Mouse (Mus musculus) forebrain, embryonic 10.5 days (tissue): ENCODE measurements around the gene Polr2f. TPM values are rescaled to one million over a fixed set of nuclear protein-coding genes. Genes with fewer than 3 reads are reported as not detected.

Source experiments
- DNase-seq: peaks from one replicate; pipeline ENCODE4 v3.0.0-alpha.2; 2017; ENCODE audit warnings: low spot score; ENCODE audit errors: extremely low spot score
- H3K27ac ChIP-seq: fragments of 300-500 bp; sonication (generic); 2 replicates; pipeline ENCODE4 v1.5.1; 2016; ENCODE audit warnings: mild to moderate bottlenecking
- H3K27me3 ChIP-seq: fragments of 300-500 bp; sonication (generic); 2 replicates; pipeline ENCODE4 v1.6.1; 2016; ENCODE audit warnings: mild to moderate bottlenecking; ENCODE audit not compliant: poor library complexity, severe bottlenecking
- H3K36me3 ChIP-seq: fragments of 300-500 bp; sonication (generic); replicated peaks from 2 replicates; pipeline ENCODE4 v1.6.1; 2016; ENCODE audit warnings: mild to moderate bottlenecking, moderate library complexity
- H3K4me1 ChIP-seq: fragments of 300-500 bp; sonication (generic); 2 replicates; pipeline ENCODE4 v1.6.1; 2016
- H3K4me3 ChIP-seq: fragments of 300-500 bp; sonication (generic); 2 replicates; pipeline ENCODE4 v1.5.1; 2016; ENCODE audit warnings: mild to moderate bottlenecking, moderate library complexity
- H3K9me3 ChIP-seq: fragments of 300-500 bp; sonication (generic); 2 replicates; pipeline ENCODE4 v1.6.1; 2016; ENCODE audit warnings: mild to moderate bottlenecking, moderate library complexity
- WGBS: fragments of 180-500 bp; shearing (Covaris S2); methylation state at CpG from one replicate; pipeline ENCODE4 v1.1.7; 2016; 5-methylcytosine and 5-hydroxymethylcytosine counted together
- polyA plus RNA-seq: library from polyadenylated mRNA; unstranded; fragments of >200 nt; fragmentation: Nextera tagmentation; extraction: Ambion mirVana; gene quantifications from 2 replicates; pipeline ENCODE4 v1.2.1, GENCODE M21; 2016

The Polr2f gene
- polyA plus RNA-seq, 1 experiment from 2014 or later: 419 TPM

DNA sequence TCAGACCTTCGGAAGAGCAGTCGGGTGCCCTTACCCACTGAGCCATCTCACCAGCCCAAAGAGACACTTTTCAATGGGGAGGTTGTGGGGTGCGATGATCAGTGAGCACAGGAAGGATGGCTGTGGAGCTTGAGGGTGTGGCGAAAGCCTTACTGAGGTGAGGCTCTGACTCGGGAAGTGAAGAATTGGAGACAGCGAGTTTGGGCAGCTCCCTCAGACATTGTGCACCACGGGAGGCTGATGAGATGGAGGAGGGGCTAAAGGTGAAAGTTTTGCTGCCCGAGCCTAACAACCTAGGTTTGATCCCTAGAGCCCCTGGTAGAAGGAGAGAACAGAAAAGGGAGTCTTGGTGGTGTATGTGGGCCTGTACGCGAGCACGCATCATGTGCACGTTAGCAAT is 2.5 kb downstream of the Polr2f start:
- no peak overlapping the region for H3K4me3 ChIP-seq
- H3K4me1 ChIP-seq: peaks cover 29% of the 10 kb centered on the region
- H3K27ac ChIP-seq: no peak overlapping the region
- H3K27me3 ChIP-seq: no peaks in the 10 kb centered on the region
- H3K9me3 ChIP-seq: no peaks in the 10 kb centered on the region
- H3K36me3 ChIP-seq: peaks cover 55% of the 10 kb centered on the region
- no peak for DNase-seq
- WGBS: 86% methylated on average over 12 of the region's 12 CpGs

DNA sequence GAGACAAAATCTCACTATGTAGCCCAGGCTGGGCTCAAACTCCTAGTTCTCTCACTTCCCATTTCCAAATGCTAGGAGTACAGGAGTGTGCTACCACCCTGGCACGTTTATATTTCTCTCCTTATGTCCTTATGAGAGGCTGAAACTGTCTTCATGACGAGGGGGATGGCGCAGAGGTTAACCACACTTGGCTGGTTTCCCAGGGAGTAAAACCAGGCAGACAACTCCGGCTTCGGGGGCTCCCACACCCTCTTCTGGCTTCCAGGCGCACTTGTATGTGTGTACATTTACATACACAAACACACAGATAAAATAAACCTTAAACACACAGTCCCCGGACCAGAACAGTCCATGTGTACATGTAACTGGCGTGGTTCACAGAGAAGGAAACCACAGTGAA is 3.2 kb downstream of the Polr2f start:
- Histone ChIP-seq H3K4me3 (no peak overlapping the region), H3K9me3 (no peaks in the 10 kb centered on the region), H3K27ac (no peak overlapping the region), H3K27me3 (no peaks in the 10 kb centered on the region), H3K36me3 (peaks cover 62% of the 10 kb centered on the region), H3K4me1 (peaks cover 29% of the 10 kb centered on the region)
- 97% methylated on average over 8 of the region's 8 CpGs for WGBS
- DNase-seq: no peak

DNA sequence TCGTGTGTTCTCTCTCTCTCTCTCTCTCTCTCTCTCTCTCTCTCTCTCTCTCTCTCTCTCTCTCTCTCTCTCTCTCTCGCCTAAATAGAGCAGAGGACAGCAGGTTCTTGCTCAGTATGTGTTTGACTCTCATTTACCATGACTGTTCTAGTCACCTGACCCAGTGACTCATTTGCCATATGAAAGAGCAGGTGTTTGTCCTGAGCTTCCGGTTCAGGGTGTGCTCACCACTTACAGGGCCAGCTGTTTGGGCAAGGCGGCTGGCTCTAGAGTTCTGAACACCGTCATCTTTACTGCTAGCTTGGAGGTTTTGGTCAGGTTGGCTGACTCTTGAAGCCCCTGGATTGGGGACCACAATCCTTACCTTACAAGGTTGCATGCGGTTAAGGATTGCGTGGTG is 4.7 kb downstream of the Polr2f start:
- Histone ChIP-seq H3K4me1 (peaks cover 26% of the 10 kb centered on the region), H3K36me3 (peaks cover 75% of the 10 kb centered on the region), H3K27me3 (no peaks in the 10 kb centered on the region), H3K9me3 (no peaks in the 10 kb centered on the region), H3K4me3 (no peak overlapping the region), H3K27ac (no peak overlapping the region)
- WGBS: 88% methylated on average over 7 of the region's 7 CpGs
- no peak for DNase-seq

DNA sequence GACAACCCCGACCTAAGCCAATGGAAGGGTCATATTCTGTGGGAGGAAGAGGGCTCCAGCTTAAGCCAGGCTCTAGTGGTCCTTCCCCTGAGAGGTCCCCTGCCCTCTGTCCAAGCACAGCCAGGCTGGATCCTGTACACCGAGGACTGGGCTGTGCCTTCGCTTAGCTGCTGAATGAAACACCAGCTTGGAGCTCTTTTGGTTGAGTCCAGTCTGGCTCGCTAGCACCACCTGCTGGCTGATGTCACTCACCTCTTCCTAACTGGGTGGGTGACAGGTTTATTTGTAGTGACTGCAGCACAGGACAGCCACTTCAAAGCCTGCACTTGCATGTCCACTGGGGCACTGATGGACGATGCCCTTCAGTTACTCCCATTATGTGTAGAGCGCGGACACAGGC is 7.7 kb downstream of the Polr2f start:
- 61% methylated on average over 7 of the region's 7 CpGs for WGBS
- Histone ChIP-seq H3K4me3 (no peak overlapping the region), H3K36me3 (peaks cover 94% of the 10 kb centered on the region), H3K4me1 (peaks cover 27% of the 10 kb centered on the region), H3K27me3 (no peaks in the 10 kb centered on the region), H3K9me3 (no peaks in the 10 kb centered on the region), H3K27ac (no peak overlapping the region)
- peak; percentile 85 for DNase-seq

DNA sequence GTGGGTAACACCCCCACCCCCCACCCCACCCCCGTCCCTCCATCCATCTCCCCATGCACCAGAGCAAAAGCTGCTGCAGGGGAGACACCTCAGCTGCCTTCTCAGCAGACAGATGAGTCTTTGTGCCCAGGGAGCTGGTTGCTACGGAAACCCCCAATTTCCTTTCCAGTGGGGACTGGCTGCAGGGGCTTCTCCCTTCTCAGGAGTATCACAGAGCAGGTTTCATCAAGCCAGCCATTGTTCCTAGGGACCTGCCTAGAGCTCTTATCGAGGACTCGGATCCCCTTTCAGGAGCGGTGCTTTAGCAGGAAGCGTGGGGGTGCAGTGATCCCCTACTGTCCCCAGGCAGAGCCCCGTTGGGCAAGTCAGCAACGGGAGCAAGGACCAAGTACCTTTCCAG is 11.1 kb downstream of the Polr2f start:
- H3K36me3 ChIP-seq: peaks cover 65% of the 10 kb centered on the region
- peaks cover 53% of the 10 kb centered on the region for H3K4me1 ChIP-seq
- H3K27ac ChIP-seq: peak overlapping the region; percentile 84
- no peak for DNase-seq
- no peaks in the 10 kb centered on the region for H3K9me3 ChIP-seq
- WGBS: 44% methylated on average over 8 of the region's 8 CpGs
- no peaks in the 10 kb centered on the region for H3K27me3 ChIP-seq
- H3K4me3 ChIP-seq: no peak overlapping the region

DNA sequence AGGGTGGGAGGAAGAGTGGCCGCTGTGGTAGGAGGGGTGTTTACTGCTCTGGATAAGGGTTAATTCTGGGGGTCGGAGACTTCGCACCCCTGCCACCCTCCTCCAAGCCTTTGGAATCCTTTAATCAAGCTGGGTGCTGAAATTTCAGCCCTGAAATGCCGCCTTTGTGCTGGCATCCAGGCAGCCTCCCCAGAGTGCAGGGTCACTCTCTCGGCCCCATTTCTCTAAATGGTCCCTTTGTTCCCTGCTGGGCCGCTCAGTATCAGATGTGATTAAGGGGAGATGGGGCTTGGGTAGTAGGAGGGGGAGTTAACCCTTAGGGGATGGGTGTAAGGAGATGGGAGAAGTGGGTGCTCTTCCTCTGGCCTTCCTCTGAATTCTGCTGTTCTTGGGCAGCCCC is 11.9 kb downstream of the Polr2f start:
- no peak overlapping the region for H3K4me3 ChIP-seq
- peak overlapping the region; percentile 84 for H3K27ac ChIP-seq
- no peaks in the 10 kb centered on the region for H3K27me3 ChIP-seq
- H3K36me3 ChIP-seq: peaks cover 56% of the 10 kb centered on the region
- 43% methylated on average over 6 of the region's 6 CpGs for WGBS
- H3K4me1 ChIP-seq: peaks cover 53% of the 10 kb centered on the region
- DNase-seq: no peak
- no peaks in the 10 kb centered on the region for H3K9me3 ChIP-seq

DNA sequence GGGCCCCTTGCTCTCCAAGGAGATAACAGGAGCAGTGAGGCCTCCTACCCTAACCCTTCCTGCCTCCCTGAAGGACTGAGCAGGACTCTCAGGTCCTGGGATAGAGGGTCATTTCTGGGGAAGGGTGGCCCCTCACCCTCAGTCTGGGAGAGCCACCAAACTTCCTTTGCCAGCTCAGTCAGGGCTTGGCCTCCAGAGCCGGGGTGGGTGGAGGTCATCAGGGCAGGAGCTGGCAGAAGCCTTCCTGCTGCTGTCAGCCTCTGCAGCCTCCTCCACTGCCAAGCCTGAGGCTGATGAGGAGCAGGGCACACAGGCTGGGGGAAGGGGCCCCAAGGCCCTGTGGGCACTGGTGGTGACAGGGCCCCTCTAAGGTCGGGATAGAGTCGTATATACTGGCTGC is 14.8 kb downstream of the Polr2f start:
- no peak overlapping the region for H3K4me3 ChIP-seq
- peak overlapping the region; percentile 20 for H3K27ac ChIP-seq
- WGBS: 49% methylated on average over 3 of the region's 3 CpGs

DNA sequence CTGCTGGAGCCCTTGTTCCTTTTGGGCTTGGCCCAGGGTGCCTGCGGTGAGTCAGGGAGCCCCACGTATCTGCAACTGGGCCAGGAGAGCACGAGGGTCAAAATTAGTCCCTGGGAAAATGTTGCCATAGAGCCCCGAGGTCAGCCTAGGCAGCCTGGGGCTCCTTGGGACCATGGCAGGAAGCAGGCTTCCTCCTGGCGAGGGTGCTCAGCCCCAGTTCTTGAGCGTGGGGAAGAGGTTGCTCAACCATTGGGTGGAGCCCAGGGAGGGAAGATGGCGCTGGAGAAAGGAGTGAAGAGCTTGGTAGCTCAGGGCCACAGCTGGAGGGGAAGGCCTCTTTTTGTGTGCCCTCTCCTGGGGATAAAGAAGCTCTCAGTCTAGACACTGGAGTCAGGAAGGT is 21.5 kb downstream of the Polr2f start:
- H3K27ac ChIP-seq: no peak overlapping the region; the same call in 1 of the 2 replicates
- 65% methylated on average over 7 of the region's 7 CpGs for WGBS
- peaks cover 47% of the 10 kb centered on the region for H3K4me1 ChIP-seq
- H3K27me3 ChIP-seq: peaks cover 91% of the 10 kb centered on the region
- no peaks in the 10 kb centered on the region for H3K36me3 ChIP-seq
- H3K9me3 ChIP-seq: no peaks in the 10 kb centered on the region
- H3K4me3 ChIP-seq: no peak overlapping the region
- DNase-seq: no peak

More for the DNA sequence above, 14.8 kb downstream of the Polr2f start:
- Histone ChIP-seq H3K9me3 (no peaks in the 10 kb centered on the region), H3K4me1 (peaks cover 55% of the 10 kb centered on the region), H3K27me3 (peaks cover 26% of the 10 kb centered on the region), H3K36me3 (peaks cover 31% of the 10 kb centered on the region)
- no peak for DNase-seq

DNA sequence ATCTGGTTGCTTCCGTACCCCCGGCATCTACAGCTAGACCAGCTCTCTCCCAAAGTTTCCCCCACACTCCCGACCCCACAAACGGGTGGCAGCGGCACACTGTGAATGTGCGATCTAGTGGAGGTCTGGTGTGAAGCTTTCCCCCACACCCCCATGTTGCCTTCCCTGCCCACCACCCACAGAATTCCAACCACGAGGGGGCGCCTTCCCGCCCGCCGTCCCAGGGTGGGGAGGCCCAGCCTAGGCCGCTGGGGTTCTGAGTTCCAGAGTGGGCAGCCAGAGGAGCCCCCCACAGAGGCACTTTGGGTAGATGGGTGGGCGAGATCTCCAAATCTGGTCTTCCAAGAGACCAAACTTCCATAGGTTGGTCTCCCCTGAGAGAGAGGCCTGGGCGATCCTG is 22.0 kb downstream of the Polr2f start:
- no peaks in the 10 kb centered on the region for H3K9me3 ChIP-seq
- H3K27ac ChIP-seq: no peak overlapping the region
- H3K4me1 ChIP-seq: peaks cover 49% of the 10 kb centered on the region
- H3K36me3 ChIP-seq: no peaks in the 10 kb centered on the region
- WGBS: 49% methylated on average over 14 of the region's 14 CpGs
- peaks cover 91% of the 10 kb centered on the region for H3K27me3 ChIP-seq
- H3K4me3 ChIP-seq: peak overlapping the region; percentile 33; the same call in 1 of the 2 replicates
- no peak for DNase-seq

DNA sequence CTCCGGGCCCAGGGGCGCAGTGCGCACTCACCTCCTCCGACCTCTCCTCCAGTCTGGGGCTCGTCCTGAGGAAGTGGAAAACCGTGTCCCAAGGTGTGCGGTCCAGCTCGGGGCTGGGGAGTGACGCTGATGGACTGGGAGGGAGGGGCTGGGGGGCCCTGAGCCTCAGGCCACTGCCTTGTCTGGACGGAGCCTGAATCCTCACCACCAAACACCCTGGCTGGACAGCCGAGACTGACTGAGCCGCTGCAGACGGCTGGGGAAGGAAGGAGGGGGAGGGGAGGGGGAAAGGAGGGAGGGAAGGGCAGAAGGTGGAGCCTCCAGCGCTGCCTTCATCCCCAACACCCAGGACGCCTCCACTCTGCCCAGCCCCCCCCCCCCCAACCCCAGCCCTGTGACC is 23.4 kb downstream of the Polr2f start:
- Histone ChIP-seq H3K4me1 (peaks cover 53% of the 10 kb centered on the region), H3K4me3 (peak overlapping the region; percentile 11), H3K9me3 (no peaks in the 10 kb centered on the region), H3K36me3 (no peaks in the 10 kb centered on the region), H3K27me3 (peaks cover 79% of the 10 kb centered on the region), H3K27ac (no peak overlapping the region)
- 5% methylated on average over 15 of the region's 15 CpGs for WGBS
- peak; percentile 28 for DNase-seq

DNA sequence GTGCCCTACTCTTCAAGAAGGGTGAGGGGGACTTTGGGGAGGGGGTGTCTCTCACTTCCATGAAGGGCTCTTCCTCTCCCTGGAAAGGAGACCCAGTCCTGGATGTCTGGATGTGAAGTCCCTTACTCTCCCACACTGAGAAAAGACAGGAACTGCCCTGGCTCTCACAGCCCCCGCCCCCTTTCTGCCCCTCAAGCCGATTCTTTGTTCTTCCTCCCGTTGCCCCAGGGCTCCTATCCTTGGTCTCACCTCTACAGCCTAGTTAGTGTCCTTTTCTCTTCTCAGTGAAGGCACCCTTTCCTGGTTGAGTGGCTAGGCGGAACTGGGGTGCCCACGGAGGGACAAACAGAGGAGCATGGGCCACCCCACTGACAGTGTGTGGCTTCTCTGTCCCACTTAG is 24.3 kb downstream of the Polr2f start, which contains the start of gene Sox10:
TSS of gene Sox10 (minus strand) at position 101 of the 400 bp plus-strand sequence.
- peaks cover 70% of the 10 kb centered on the region for H3K27me3 ChIP-seq
- H3K4me1 ChIP-seq: peaks cover 58% of the 10 kb centered on the region
- DNase-seq: no peak
- no peaks in the 10 kb centered on the region for H3K36me3 ChIP-seq
- no peaks in the 10 kb centered on the region for H3K9me3 ChIP-seq
- peak within 1 kb of the TSS; percentile 11 for H3K4me3 ChIP-seq
- peak within 1 kb of the TSS; percentile 40 for H3K27ac ChIP-seq
- WGBS: 35% methylated on average over 5 of the region's 5 CpGs

DNA sequence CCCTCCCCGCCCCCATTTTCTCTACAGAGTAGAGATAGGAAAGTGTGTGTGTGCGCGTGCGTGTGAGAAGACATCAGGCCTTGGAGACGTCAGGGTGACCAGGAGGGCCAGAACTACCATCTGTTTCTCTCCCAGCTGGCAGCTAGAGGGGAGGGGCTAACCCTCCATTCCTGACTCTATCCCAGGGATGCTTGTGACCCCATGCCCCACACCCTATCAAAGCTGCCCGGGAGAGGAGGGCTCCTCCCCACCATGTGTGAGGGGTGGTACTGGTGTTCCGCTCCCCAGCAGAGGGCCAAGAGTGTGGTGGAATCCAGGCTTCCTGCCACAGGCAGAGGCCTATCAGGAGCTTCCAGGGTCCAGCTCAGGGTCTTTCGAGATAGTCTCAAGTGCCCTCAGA is 25.9 kb downstream of the Polr2f start:
- 57% methylated on average over 8 of the region's 8 CpGs for WGBS
- Histone ChIP-seq H3K36me3 (no peaks in the 10 kb centered on the region), H3K9me3 (no peaks in the 10 kb centered on the region), H3K4me1 (peaks cover 59% of the 10 kb centered on the region), H3K4me3 (no peak overlapping the region), H3K27me3 (peaks cover 54% of the 10 kb centered on the region), H3K27ac (peak overlapping the region; percentile 8; the same call in 1 of the 2 replicates)
- no peak for DNase-seq

DNA sequence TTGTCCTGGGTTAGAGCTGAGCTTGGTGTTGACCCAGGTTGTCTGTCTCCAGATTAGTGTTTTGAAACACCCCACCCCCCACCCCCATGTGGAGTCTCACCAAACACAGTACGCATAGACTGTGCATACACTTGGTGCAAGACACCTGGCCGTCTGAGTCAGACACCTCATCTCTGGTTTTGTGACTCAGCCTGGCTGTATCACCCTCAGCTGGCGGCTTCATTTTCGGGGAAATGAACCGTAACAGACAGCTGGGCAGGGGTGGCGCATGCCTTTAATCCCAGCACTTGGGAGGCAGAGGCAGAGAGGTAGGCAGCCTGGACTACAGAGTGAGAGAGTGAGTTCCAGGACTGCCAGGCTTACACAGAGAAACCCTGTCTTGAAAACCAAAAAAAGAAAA is 36.1 kb downstream of the Polr2f start:
- no peaks in the 10 kb centered on the region for H3K9me3 ChIP-seq
- H3K4me3 ChIP-seq: no peak overlapping the region
- H3K27me3 ChIP-seq: 0 out of 2 replicates have a peak, but pooled peaks cover 9% of the 10 kb centered on the region
- peaks cover 32% of the 10 kb centered on the region for H3K4me1 ChIP-seq
- 57% methylated on average over 6 of the region's 6 CpGs for WGBS
- no peaks in the 10 kb centered on the region for H3K36me3 ChIP-seq
- no peak for DNase-seq
- peak overlapping the region; percentile 54; the same call in 1 of the 2 replicates for H3K27ac ChIP-seq

DNA sequence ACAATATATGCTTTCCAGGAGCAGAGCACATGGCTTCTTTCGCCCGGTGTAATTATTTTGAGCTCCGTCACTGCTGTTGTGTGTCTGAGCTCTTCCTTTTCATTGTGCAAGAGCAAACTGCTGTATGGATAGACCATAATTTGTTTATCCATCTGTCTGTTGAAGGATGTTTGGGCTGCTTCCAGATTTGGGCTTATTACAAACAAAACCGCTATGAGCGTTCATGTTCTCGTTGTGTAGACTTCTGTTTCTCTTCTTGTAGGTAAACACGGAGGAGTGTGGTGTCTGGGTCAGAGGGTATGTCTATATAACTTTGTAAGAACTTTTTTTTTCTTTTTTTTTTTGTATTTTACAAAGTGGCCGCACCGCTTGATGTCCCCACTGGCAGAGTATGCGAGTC is 44.4 kb downstream of the Polr2f start:
- no peaks in the 10 kb centered on the region for H3K27me3 ChIP-seq
- 96% methylated on average over 10 of the region's 10 CpGs for WGBS
- no peaks in the 10 kb centered on the region for H3K36me3 ChIP-seq
- no peak overlapping the region for H3K27ac ChIP-seq
- H3K9me3 ChIP-seq: no peaks in the 10 kb centered on the region
- DNase-seq: no peak
- H3K4me1 ChIP-seq: no peaks in the 10 kb centered on the region
- no peak overlapping the region for H3K4me3 ChIP-seq
